ENCODE assay signal across 8 mouse cellular contexts in the genomic region with DNA sequence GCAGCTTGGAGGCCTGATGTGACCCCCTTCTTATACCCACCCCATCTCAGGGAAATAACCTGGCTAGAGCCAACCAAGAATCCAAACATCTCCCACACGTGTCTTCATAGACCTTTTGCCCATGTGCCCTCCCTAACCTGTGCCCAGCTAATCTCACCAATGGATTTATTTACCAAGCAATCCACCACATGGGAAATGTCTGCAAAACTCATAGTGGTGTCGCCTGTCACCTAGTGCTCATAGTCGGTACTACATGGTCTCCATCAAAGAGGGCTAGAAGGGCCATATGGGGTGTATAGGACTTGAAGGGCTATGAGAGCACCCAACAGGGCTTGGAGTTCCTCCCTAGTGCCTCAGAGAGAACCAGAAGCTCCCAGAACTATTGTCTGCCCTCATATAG. TPM values are rescaled to one million over a fixed set of nuclear protein-coding genes. Genes with fewer than 3 reads are reported as not detected.
A peak's percentile ranks its signal among the peaks of the same experiment; 100 is the strongest.
DNase-seq lines count a peak whose midpoint lies in the region; ATAC-seq and TF ChIP-seq lines count a peak whose summit lies in the region.

No protein-coding gene starts in this region.

- no peak for ATAC-seq in liver, embryonic 12.5 days
- peak; percentile 22; the same call in 1 of the 2 replicates for ATAC-seq in hindbrain, embryonic 11.5 days (ENCODE audit: low FRiP score)
- no peak for ATAC-seq in liver, postnatal 0 days

- peak; percentile 21; the same call in 1 of the 2 replicates for TF ChIP-seq CTCF in liver, adult 2 months (IDR thresholded peaks at IDR 0.05; ENCODE audit: low read depth, low read length)
- TF ChIP-seq CTCF in liver, postnatal 0 days (IDR thresholded peaks at IDR 0.05; ENCODE audit: low read depth) = peak; percentile 84

- H3K27me3 ChIP-seq in liver, adult 2 months (ENCODE audit: control insufficient read depth, insufficient read depth, low read length) = no peaks in the 10 kb centered on the region
- H3K27me3 ChIP-seq in liver, embryonic 12.5 days (replicated peaks) = no peaks in the 10 kb centered on the region
- no peaks in the 10 kb centered on the region for H3K27me3 ChIP-seq in hindbrain, embryonic 11.5 days (ENCODE audit: control insufficient read depth, insufficient read depth, low read length)
- no peaks in the 10 kb centered on the region for H3K27me3 ChIP-seq in liver, postnatal 0 days (ENCODE audit: insufficient read depth, low read length)

- peaks cover 27% of the 10 kb centered on the region; the same call in 1 of the 2 replicates for H3K36me3 ChIP-seq in liver, adult 2 months (ENCODE audit: control insufficient read depth, insufficient read depth, low read length)
- H3K36me3 ChIP-seq in liver, embryonic 12.5 days = peaks cover 66% of the 10 kb centered on the region
- H3K36me3 ChIP-seq in hindbrain, embryonic 11.5 days (ENCODE audit: control insufficient read depth, insufficient read depth, low read length) = no peaks in the 10 kb centered on the region
- peaks cover 69% of the 10 kb centered on the region for H3K36me3 ChIP-seq in liver, postnatal 0 days (replicated peaks; ENCODE audit: insufficient read depth, low read length)

- no peaks in the 10 kb centered on the region for H3K79me2 ChIP-seq in liver, adult 2 months (ENCODE audit: control insufficient read depth, insufficient read depth, low read length)

- H3K9ac ChIP-seq in liver, adult 2 months (ENCODE audit: low read depth, low read length) = no peak overlapping the region
- H3K9ac ChIP-seq in liver, embryonic 12.5 days = no peak overlapping the region
- no peak overlapping the region for H3K9ac ChIP-seq in hindbrain, embryonic 11.5 days (ENCODE audit: low read depth, low read length)
- no peak overlapping the region for H3K9ac ChIP-seq in liver, postnatal 0 days (replicated peaks)

- H3K4me1 ChIP-seq in liver, adult 2 months (ENCODE audit: control insufficient read depth, insufficient read depth, low read length) = no peaks in the 10 kb centered on the region
- H3K4me1 ChIP-seq in liver, embryonic 12.5 days = no peaks in the 10 kb centered on the region
- no peaks in the 10 kb centered on the region for H3K4me1 ChIP-seq in hindbrain, embryonic 11.5 days (replicated peaks; ENCODE audit: control insufficient read depth, insufficient read depth, low read length)
- no peaks in the 10 kb centered on the region for H3K4me1 ChIP-seq in liver, postnatal 0 days (ENCODE audit: insufficient read depth)

- TF ChIP-seq EP300 in liver, postnatal 0 days (IDR thresholded peaks at IDR 0.05; ENCODE audit: low read depth) = no peak

- no peak overlapping the region for H3K4me2 ChIP-seq in liver, embryonic 12.5 days
- no peak overlapping the region for H3K4me2 ChIP-seq in hindbrain, embryonic 11.5 days (replicated peaks; ENCODE audit: low read depth, low read length)
- no peak overlapping the region for H3K4me2 ChIP-seq in liver, postnatal 0 days (ENCODE audit: low read depth, low read length)

- no peak for TF ChIP-seq POLR2A in liver, adult 2 months (IDR thresholded peaks at IDR 0.05; ENCODE audit: extremely low read depth, insufficient read depth, low read length)

- DNase-seq in adrenal gland, postnatal 10 days = peak; percentile 54
- no peak for DNase-seq in adrenal gland, adult 8-10 months
- DNase-seq in liver, adult 2 months (ENCODE audit: extremely low read depth, low read depth, low spot score) = peak; percentile 7
- peak; percentile 32 for DNase-seq in cerebellum, adult 9-11 months
- DNase-seq in hindbrain, embryonic 11.5 days (ENCODE audit: low spot score) = peak; percentile 67
- DNase-seq in liver, postnatal 0 days = peak; percentile 37
- DNase-seq in retina, embryonic 14.5 days (ENCODE audit: low spot score) = peak; percentile 77

- 45% methylated on average over 3 of the region's 3 CpGs for WGBS in liver, adult 2 months
- WGBS in liver, embryonic 12.5 days (ENCODE audit: insufficient replicate concordance) = 42% methylated on average over 3 of the region's 3 CpGs
- 32% methylated on average over 3 of the region's 3 CpGs for WGBS in hindbrain, embryonic 11.5 days
- 31% methylated on average over 3 of the region's 3 CpGs for WGBS in liver, postnatal 0 days (ENCODE audit: insufficient replicate concordance)

- H3K27ac ChIP-seq in liver, adult 2 months (replicated peaks; ENCODE audit: insufficient read depth, low read depth, low read length) = no peak overlapping the region
- no peak overlapping the region for H3K27ac ChIP-seq in liver, embryonic 12.5 days
- H3K27ac ChIP-seq in hindbrain, embryonic 11.5 days (ENCODE audit: low read depth, low read length) = no peak overlapping the region
- H3K27ac ChIP-seq in liver, postnatal 0 days (ENCODE audit: low read depth) = no peak overlapping the region

- H3K9me3 ChIP-seq in liver, embryonic 12.5 days (replicated peaks) = no peaks in the 10 kb centered on the region
- H3K9me3 ChIP-seq in hindbrain, embryonic 11.5 days (ENCODE audit: control insufficient read depth, low read length) = no peaks in the 10 kb centered on the region
- H3K9me3 ChIP-seq in liver, postnatal 0 days (ENCODE audit: low read length) = no peaks in the 10 kb centered on the region

- no peak overlapping the region for H3K4me3 ChIP-seq in liver, adult 2 months (ENCODE audit: insufficient read depth, low read depth, low read length)
- no peak overlapping the region for H3K4me3 ChIP-seq in liver, embryonic 12.5 days
- H3K4me3 ChIP-seq in hindbrain, embryonic 11.5 days (ENCODE audit: low read depth, low read length) = no peak overlapping the region
- no peak overlapping the region for H3K4me3 ChIP-seq in liver, postnatal 0 days (ENCODE audit: low read depth, low read length)

RNA-seq across cellular contexts. Expression of a gene that starts 54.8 kb away (rescaled TPM):
- 10 to 100 TPM; 88.5 to 88.9 TPM for total RNA-seq in adrenal gland, postnatal 10 days (2021)
- total RNA-seq in adrenal gland, adult 8-10 months (2022) = 100 to 1,000 TPM; 135 to 148 (median 141) TPM
- 59.6 and 60.6 TPM in 2 replicates for total RNA-seq in liver, adult 2 months (2014; rRNA removed)
- 33.5 and 48.5 TPM in 2 replicates for polyA plus RNA-seq in liver, adult 2 months (2012; rRNA removed)
- polyA plus RNA-seq in liver, embryonic 12.5 days (2016; fragmentation: Nextera tagmentation; extraction: Ambion mirVana) = 47.2 and 49.9 TPM in 2 replicates
- polyA plus RNA-seq in hindbrain, embryonic 11.5 days (2014; fragmentation: Nextera tagmentation; extraction: Ambion mirVana) = 65.4 and 69.6 TPM in 2 replicates
- polyA plus RNA-seq in liver, postnatal 0 days (2015; fragmentation: Nextera tagmentation; extraction: Ambion mirVana) = 140 and 142 TPM in 2 replicates
